Mouse (Mus musculus) cerebellum, adult 18-20 months (tissue): ENCODE data around the gene Cep295.
"Not testable (repeated sequence)": the region's sequence is repeated elsewhere in the genome, so short reads cannot be mapped to it uniquely, and the experiment has no call there.

ENCODE experiments used
- DNase-seq, 2 experiments: peaks; one replicate each; pipeline ENCODE4 v3.0.0; 2021

Cep295 gene

GRCm38 (mm10) chr9:15357484-15358275 is at the start of gene Cep295:
Gene Cep295 (minus strand): TSS chr9:15357788.
- DNase-seq, result peak; percentile 97 to 98

- DNase-seq, result no peak
Observed at GRCm38 (mm10) chr9:15397591-15397990, 40.0 kb upstream of the Cep295 start.

GRCm38 (mm10) chr9:15395353-15395942 is 37.9 kb upstream of the Cep295 start:
- DNase-seq, result no peak

- DNase-seq, result no peak
Observed at GRCm38 (mm10) chr9:15387075-15387643, 29.6 kb upstream of the Cep295 start.

- no peak for DNase-seq
Observed at GRCm38 (mm10) chr9:15384266-15384665, 26.7 kb upstream of the Cep295 start.

GRCm38 (mm10) chr9:15366260-15366659 is 8.7 kb upstream of the Cep295 start:
- DNase-seq, result no peak

GRCm38 (mm10) chr9:15365856-15366255 is 8.3 kb upstream of the Cep295 start:
- no peak for DNase-seq

- DNase-seq, result no peak
Observed at GRCm38 (mm10) chr9:15364843-15365242, 7.3 kb upstream of the Cep295 start.

- DNase-seq, result peak in 1 of 2 experiments; percentile 5
Observed at GRCm38 (mm10) chr9:15356916-15357483, 588 bp downstream of the Cep295 start.

GRCm38 (mm10) chr9:15349925-15350324 is 7.7 kb downstream of the Cep295 start:
- DNase-seq, result no peak

- no peak for DNase-seq
Observed at GRCm38 (mm10) chr9:15337776-15338175, 19.8 kb downstream of the Cep295 start.

GRCm38 (mm10) chr9:15318170-15318742 is 39.3 kb downstream of the Cep295 start:
- DNase-seq, result no peak

GRCm38 (mm10) chr9:15317223-15318169 is 40.1 kb downstream of the Cep295 start:
- no peak for DNase-seq

GRCm38 (mm10) chr9:15316296-15316695 is 41.3 kb downstream of the Cep295 start:
- DNase-seq, result not testable (repeated sequence)

- DNase-seq, result no peak
Observed at GRCm38 (mm10) chr9:15314619-15315018, 43.0 kb downstream of the Cep295 start.

- no peak for DNase-seq
Observed at GRCm38 (mm10) chr9:15313633-15314032, 44.0 kb downstream of the Cep295 start.

- DNase-seq, result peak in 1 of 2 experiments; percentile 12
Observed at GRCm38 (mm10) chr9:15312054-15312735, 45.4 kb downstream of the Cep295 start.

GRCm38 (mm10) chr9:15310179-15310578 is 47.4 kb downstream of the Cep295 start:
- no peak for DNase-seq

- DNase-seq, result no peak
Observed at GRCm38 (mm10) chr9:15309425-15309824, 48.2 kb downstream of the Cep295 start.

- DNase-seq, result no peak
Observed at GRCm38 (mm10) chr9:15308254-15308653, 49.3 kb downstream of the Cep295 start.

GRCm38 (mm10) chr9:15307257-15307656 is 50.3 kb downstream of the Cep295 start:
- DNase-seq, result no peak
